Mouse (Mus musculus) thymus, postnatal 10 days (tissue): ENCODE results near the gene Gprc6a.

Experiments used
- DNase-seq, 2 experiments: peaks; one replicate each; pipeline ENCODE4 v3.0.0; 2021; ENCODE audit warnings: low spot score in 2 of 2

The Gprc6a gene

DNA sequence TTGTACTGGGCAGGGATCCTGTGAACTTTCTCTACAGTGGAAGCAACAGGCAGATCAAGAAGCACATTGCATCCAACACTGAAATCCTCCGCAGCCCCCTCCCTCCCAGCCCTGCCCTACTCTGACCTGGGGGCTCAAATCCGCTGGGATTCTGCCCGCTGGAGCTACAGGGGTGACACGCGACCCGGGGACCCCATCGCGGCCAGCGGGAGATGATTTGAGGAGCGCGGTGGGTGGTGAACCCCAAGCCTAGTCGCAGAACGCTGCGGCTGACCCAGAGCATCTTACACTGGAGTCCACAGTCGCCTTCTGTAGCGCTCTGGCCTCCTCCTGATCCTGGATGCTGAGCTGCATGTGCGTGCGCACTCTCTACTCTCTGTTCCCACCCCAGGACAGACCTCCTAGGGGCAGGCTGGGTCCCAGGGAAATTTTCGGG is 41.1 kb downstream of the Gprc6a start, which contains the start of gene Fam162b:
TSS of gene Fam162b (minus strand) at position 379 of the 436 bp plus-strand sequence.
- no peak for DNase-seq

DNA sequence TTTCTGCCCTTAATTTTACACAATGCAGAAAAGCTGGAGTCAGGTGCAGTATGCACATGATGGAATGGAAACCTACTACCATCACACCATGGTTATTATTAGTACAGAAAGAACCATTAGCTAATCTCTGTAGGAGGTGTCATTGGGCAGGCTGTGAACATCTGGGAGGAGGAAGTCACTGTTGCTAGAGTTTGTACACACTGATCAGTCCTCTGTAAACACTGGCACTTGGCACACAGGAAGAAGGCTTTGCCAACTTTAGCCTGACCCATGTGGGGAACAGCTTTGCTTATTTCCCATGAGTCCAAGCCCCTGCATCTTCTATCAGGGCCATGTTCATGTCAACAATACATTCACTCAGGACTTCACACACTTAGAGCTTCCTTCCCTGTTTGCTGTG is 46.3 kb downstream of the Gprc6a start:
- no peak for DNase-seq

DNA sequence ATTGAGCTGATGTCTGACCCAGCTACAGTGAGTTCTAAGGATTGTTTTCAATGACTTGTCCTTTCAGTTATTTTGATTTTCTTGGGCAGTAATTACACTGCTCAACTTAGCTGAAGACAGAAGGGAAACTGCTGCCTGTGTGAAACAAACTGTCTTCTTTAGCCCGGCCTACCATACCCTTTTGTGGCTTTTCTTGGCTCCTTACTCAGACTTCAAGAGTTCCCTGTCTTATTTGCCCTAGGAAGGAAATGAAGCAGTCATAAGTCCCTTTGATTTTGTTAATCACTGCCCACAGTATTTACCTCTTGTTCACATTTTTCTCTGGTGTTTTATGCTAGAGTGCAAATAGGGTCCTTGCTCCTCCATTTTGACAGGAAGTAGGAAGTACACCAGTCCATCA is 46.9 kb downstream of the Gprc6a start:
- DNase-seq: no peak

DNA sequence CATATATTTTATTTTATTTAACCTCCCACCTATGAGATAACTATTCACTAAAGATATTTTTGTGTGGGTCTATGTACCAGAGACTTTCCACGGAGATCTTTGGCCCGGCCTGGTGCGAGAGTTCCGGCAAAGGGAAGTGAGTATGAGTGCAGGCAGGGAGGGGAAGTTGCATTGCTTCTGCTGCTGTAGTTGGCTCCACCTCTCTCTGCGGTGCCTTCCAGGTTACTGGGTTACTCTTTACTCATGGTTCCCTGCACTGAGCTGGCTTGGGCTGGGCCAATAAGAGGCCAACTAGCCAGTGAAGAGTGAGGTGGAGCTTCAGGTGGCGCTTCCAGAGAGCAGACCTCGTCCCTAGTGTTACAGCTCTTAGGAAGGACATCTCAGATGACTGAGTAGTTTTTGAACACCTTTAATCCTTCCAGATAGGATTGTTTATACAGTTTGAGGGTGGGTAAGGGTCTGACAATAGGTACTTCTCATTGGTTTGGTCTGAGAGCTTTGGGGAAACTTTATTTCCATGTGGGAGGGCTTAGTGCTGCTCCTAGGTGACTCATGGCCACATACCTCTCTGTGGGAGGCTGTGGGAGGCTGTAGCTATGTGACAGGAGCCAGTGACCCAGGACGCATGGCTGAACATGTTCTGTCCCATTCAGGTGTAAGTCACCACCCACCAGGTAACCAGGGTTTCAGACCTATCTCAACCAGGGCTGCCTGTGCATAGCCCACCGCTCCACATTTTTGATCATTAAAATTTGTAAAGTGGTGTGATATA is 59.9 kb downstream of the Gprc6a start:
- DNase-seq: no peak
